Mouse (Mus musculus) kidney, postnatal 0 days (tissue): ENCODE results near the gene Trem1. TPM values are rescaled to one million over a fixed set of nuclear protein-coding genes. Genes with fewer than 3 reads are reported as not detected.
A peak's percentile ranks its signal among the peaks of the same experiment; 100 is the strongest.

Source experiments
- ATAC-seq: fragments of 200-750 bp; cut with Nextera tagmentation; replicated peaks from 2 replicates; pipeline ENCODE4 v1.8.0; 2017; ENCODE audit warnings: low read depth, moderate number of reproducible peaks, moderate TSS enrichment, moderate library complexity; ENCODE audit not compliant: low FRiP score
- DNase-seq: peaks from one replicate; pipeline ENCODE4 v3.0.0-alpha.2; 2016; ENCODE audit warnings: low spot score
- H3K27ac ChIP-seq: fragments of 300-500 bp; sonication (generic); 2 replicates; pipeline ENCODE4 v1.5.1; 2014; ENCODE audit warnings: mild to moderate bottlenecking
- H3K27me3 ChIP-seq: fragments of 300-500 bp; sonication (generic); 2 replicates; pipeline ENCODE4 v1.6.1; 2014; ENCODE audit warnings: low read length, mixed read lengths; ENCODE audit not compliant: insufficient read depth
- H3K36me3 ChIP-seq: fragments of 300-500 bp; sonication (generic); 2 replicates; pipeline ENCODE4 v1.6.1; 2014; ENCODE audit warnings: low read length, mixed read lengths; ENCODE audit not compliant: insufficient read depth
- H3K4me1 ChIP-seq: fragments of 300-500 bp; sonication (generic); replicated peaks from 2 replicates; pipeline ENCODE4 v1.6.1; 2014; ENCODE audit warnings: antibody characterized with exemption, low read length, mixed read lengths; ENCODE audit not compliant: insufficient read depth
- H3K4me2 ChIP-seq: fragments of 300-500 bp; sonication (generic); 2 replicates; pipeline ENCODE4 v1.6.1; 2014; ENCODE audit warnings: mild to moderate bottlenecking, low read length, moderate library complexity, mixed read lengths
- H3K4me3 ChIP-seq: fragments of 300-500 bp; sonication (generic); replicated peaks from 2 replicates; pipeline ENCODE4 v1.5.1; 2014; ENCODE audit warnings: low read depth, low read length
- H3K9ac ChIP-seq: fragments of 300-500 bp; sonication (generic); 2 replicates; pipeline ENCODE4 v1.6.1; 2014; ENCODE audit warnings: low read depth, low read length
- H3K9me3 ChIP-seq: fragments of 300-500 bp; sonication (generic); replicated peaks from 2 replicates; pipeline ENCODE4 v1.6.1; 2016; ENCODE audit warnings: low read length, inconsistent platforms, mixed read lengths
- CTCF ChIP-seq: IDR thresholded peaks from 2 replicates; pipeline ENCODE4 v1.5.1; 2016; ENCODE audit warnings: antibody characterized with exemption, low read depth, mild to moderate bottlenecking, moderate library complexity
- WGBS: fragments of 180-500 bp; shearing (Covaris S2); extraction: QIAGEN DNeasy Blood & Tissue Kit; methylation state at CpG from one replicate; pipeline ENCODE4 v1.1.7; 2014; 5-methylcytosine and 5-hydroxymethylcytosine counted together
- polyA plus RNA-seq: library from polyadenylated mRNA; unstranded; fragments of >200 nt; fragmentation: Nextera tagmentation; extraction: Ambion mirVana; gene quantifications from 2 replicates; pipeline ENCODE4 v1.2.1, GENCODE M21; 2015

Trem1 gene
- 0.08 and 0.13 TPM in 2 replicates for polyA plus RNA-seq

DNA sequence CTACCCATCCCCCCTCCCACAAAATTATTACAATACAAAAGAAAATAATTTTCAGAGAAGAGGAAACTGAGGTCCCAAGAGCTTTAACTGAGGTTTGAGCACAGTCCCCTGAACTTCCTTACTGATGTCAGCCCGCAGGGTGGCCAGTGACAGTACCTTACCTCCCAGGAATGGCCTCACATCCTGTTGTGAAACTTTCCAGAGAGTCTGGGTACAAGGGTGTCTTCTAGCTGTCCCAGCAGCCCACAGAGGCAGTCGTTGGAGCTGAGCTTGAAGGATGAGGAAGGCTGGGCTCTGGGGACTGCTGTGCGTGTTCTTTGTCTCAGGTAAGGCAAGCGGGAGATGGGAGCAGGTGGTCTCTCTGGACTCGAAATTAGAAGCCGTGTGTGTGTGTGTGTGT lies at the start of gene Trem1:
TSS of gene Trem1 (plus strand) at position 251 of the 400 bp plus-strand sequence.
- WGBS = 84% methylated on average over 6 of the region's 6 CpGs
- H3K9ac ChIP-seq = no peak within 1 kb of the TSS

DNA sequence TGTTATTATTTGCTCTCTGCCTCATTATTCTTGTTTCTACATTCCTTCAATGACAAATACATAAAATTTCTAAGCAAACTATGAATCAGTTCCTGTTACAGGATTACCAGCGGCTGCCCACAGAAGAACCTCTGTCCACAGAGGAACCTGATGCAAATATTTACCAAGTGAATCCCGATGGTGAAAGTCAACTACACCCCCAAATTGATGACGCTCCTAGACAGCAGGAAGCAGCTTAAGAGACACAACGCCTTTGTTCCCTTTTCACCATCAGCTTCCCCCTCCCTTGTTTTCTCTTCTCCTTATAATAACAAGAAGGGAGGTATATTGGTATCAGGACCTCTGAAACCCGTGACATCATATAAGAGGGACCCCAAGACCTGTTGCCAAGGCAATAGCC lies 47.3 kb upstream of the Trem1 start:
- H3K4me3 ChIP-seq = no peak overlapping the region
- no peak for TF ChIP-seq CTCF
- DNase-seq (peak; percentile 1), ATAC-seq (no peak)
- 66% methylated on average over 5 of the region's 5 CpGs for WGBS
- no peak overlapping the region for H3K4me2 ChIP-seq
- H3K9ac ChIP-seq = no peak overlapping the region
- no peaks in the 10 kb centered on the region for H3K36me3 ChIP-seq
- no peak overlapping the region for H3K27ac ChIP-seq
- H3K9me3 ChIP-seq = no peaks in the 10 kb centered on the region
- H3K27me3 ChIP-seq = no peaks in the 10 kb centered on the region
- no peaks in the 10 kb centered on the region for H3K4me1 ChIP-seq

More for the DNA sequence above, at the start of gene Trem1:
- Histone ChIP-seq H3K9me3 (no peaks in the 10 kb centered on the region), H3K27ac (no peak within 1 kb of the TSS), H3K27me3 (no peaks in the 10 kb centered on the region), H3K4me1 (no peaks in the 10 kb centered on the region), H3K4me3 (no peak within 1 kb of the TSS), H3K4me2 (no peak within 1 kb of the TSS), H3K36me3 (no peaks in the 10 kb centered on the region)
- DNase-seq = no peak
- no peak for ATAC-seq
- no peak for TF ChIP-seq CTCF

DNA sequence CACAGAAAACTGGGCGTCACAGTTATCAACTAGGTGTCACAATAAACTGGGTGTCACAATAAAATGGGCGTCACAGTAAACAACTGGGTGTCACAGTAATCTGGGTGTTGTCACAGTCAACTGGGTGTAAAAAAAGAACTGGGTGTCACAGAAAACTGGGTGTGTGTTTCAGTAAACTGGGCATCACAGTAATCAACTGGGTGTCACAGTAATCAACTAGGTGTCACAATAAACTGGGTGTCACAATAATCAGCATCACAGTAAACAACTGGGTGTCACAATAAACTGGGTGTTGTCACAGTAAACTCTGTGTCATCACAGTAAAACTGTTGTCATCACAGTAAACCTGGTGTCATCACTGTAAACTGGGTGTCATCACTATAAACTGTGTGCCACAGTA lies 40.2 kb upstream of the Trem1 start:
- no peak for TF ChIP-seq CTCF
- no peak overlapping the region for H3K4me3 ChIP-seq
- H3K9ac ChIP-seq = no peak overlapping the region
- H3K36me3 ChIP-seq = no peaks in the 10 kb centered on the region
- ATAC-seq (no peak), DNase-seq (no peak)
- H3K4me1 ChIP-seq = no peaks in the 10 kb centered on the region
- no peak overlapping the region for H3K27ac ChIP-seq
- no peak overlapping the region for H3K4me2 ChIP-seq
- H3K9me3 ChIP-seq = no peaks in the 10 kb centered on the region
- WGBS = 68% methylated on average over 2 of the region's 2 CpGs
- no peaks in the 10 kb centered on the region for H3K27me3 ChIP-seq

DNA sequence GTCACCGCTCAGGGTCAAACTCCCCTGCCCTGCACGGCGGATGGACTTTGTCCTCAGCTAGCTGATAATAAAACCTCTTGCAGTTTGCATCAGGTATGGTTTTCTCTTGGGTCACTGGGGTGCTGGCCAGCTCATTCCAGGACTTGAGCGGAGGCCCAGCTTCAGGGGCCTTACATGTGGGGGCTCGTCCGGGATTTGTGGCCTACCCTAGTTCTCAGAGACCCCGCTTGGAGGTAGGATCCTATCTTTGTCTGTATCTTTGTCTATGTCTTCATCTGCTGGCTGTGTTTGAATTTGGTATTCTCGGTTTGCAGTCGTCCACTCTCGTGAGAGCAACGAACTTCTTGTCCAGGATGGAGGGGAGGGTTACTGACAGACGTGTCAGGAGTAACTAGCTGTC lies 29.5 kb upstream of the Trem1 start:
- H3K4me2 ChIP-seq = no peak overlapping the region
- H3K27me3 ChIP-seq = no peaks in the 10 kb centered on the region
- no peaks in the 10 kb centered on the region for H3K36me3 ChIP-seq
- H3K4me3 ChIP-seq = no peak overlapping the region
- H3K9me3 ChIP-seq = peaks cover 5% of the 10 kb centered on the region
- no peak for ATAC-seq
- 97% methylated on average over 12 of the region's 12 CpGs for WGBS
- no peak for TF ChIP-seq CTCF
- H3K27ac ChIP-seq = no peak overlapping the region
- no peak overlapping the region for H3K9ac ChIP-seq
- no peak for DNase-seq
- no peaks in the 10 kb centered on the region for H3K4me1 ChIP-seq

DNA sequence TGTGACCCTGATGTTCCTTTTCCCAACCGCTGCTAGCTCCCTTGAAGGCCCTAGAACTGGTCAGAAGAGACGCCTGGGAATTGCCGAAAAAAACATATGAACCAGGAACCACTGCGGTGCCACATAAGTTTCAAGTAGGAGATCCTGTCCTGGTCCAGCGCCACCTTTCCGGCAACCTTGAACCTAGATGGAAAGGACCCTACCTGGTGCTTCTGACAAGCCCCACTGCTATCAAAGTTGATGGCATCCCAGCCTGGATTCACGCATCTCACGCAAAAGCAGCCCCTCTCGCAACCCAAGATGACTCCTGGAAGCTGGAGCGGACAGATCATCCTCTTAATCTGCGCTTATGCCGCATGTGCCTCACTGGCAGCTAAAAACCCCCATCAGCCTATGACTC lies 20.0 kb upstream of the Trem1 start:
- H3K4me2 ChIP-seq = no peak overlapping the region
- H3K9ac ChIP-seq = no peak overlapping the region
- ATAC-seq (no peak), DNase-seq (no peak)
- no peaks in the 10 kb centered on the region for H3K27me3 ChIP-seq
- no peak overlapping the region for H3K27ac ChIP-seq
- no peak for TF ChIP-seq CTCF
- no peaks in the 10 kb centered on the region for H3K36me3 ChIP-seq
- no peaks in the 10 kb centered on the region for H3K9me3 ChIP-seq
- no peaks in the 10 kb centered on the region for H3K4me1 ChIP-seq
- H3K4me3 ChIP-seq = no peak overlapping the region
- 93% methylated on average over 12 of the region's 12 CpGs for WGBS

DNA sequence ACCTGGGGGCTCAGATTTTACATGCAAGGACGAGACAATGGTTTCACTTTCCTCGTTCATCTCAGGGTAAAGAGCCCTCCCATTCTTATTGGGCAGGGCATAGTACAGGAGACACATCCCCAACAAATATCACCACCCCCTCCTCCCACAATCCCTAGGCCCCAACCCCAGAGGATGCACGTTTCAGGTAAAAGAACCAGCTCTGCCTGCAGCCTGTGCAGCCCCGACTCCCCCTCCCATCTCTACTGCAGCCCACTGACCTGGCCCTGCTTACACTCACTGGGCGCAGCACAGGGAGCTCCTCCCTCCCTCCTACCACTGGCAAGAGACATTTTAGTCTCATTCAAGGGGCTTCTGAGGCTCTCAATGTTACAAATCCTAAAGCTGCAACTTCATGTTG lies 19.1 kb upstream of the Trem1 start:
- DNase-seq (no peak), ATAC-seq (no peak)
- H3K27ac ChIP-seq = no peak overlapping the region
- H3K27me3 ChIP-seq = no peaks in the 10 kb centered on the region
- no peaks in the 10 kb centered on the region for H3K36me3 ChIP-seq
- no peak overlapping the region for H3K4me3 ChIP-seq
- no peaks in the 10 kb centered on the region for H3K9me3 ChIP-seq
- no peaks in the 10 kb centered on the region for H3K4me1 ChIP-seq
- no peak overlapping the region for H3K4me2 ChIP-seq
- no peak for TF ChIP-seq CTCF
- 67% methylated on average over 5 of the region's 5 CpGs for whole genome bisulfite sequencing
- no peak overlapping the region for H3K9ac ChIP-seq

DNA sequence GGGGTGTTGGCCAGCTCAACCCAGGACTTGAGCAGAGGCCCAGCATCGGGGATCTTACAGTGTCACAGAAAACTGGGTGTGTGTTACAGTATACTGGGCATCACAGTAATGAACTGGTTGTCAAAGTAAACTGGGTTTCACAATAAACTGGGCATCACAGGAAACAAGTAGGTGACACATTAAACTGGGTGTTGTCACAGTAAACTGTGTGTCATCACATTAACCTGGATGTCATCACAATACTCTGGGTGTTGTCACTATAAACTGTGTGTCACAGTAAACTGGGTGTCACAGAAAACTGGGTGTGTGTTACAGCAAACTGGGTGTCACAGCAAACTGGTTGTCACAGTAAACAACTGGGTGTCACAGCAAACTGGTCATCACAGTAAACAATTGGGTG lies 17.1 kb upstream of the Trem1 start:
- no peak overlapping the region for H3K4me3 ChIP-seq
- H3K4me1 ChIP-seq = no peaks in the 10 kb centered on the region
- no peak overlapping the region for H3K27ac ChIP-seq
- H3K4me2 ChIP-seq = no peak overlapping the region
- DNase-seq (no peak), ATAC-seq (no peak)
- no peak for TF ChIP-seq CTCF
- H3K36me3 ChIP-seq = no peaks in the 10 kb centered on the region
- 86% methylated on average over 1 of the region's 1 CpGs for WGBS
- no peaks in the 10 kb centered on the region for H3K27me3 ChIP-seq
- no peak overlapping the region for H3K9ac ChIP-seq
- H3K9me3 ChIP-seq = no peaks in the 10 kb centered on the region
